Mouse (Mus musculus): ENCODE measurements at regions not wholly inside any gene's neighbourhood (a gene's known extent, or its start where the extent isn't known, plus 50 kb on each side); places are given as distances from the start of the nearest gene placed in this dataset.
"Not testable (repeated sequence)": the region's sequence is repeated elsewhere in the genome, so short reads cannot be mapped to it uniquely, and the experiment has no call there.

- no peak for DNase-seq (ENCODE audit: low read depth, low spot score)
These were observed 143.0 kb upstream of the Kcng1 start for GRCm38 (mm10) chr2:168424277-168425099.

GRCm38 (mm10) chr2:168423551-168423950 lies 142.0 kb upstream of the Kcng1 start:
- DNase-seq (ENCODE audit: low read depth, low spot score): no peak

GRCm38 (mm10) chr2:168415140-168415539 lies 133.6 kb upstream of the Kcng1 start:
- DNase-seq (ENCODE audit: low read depth, low spot score): no peak

DNA sequence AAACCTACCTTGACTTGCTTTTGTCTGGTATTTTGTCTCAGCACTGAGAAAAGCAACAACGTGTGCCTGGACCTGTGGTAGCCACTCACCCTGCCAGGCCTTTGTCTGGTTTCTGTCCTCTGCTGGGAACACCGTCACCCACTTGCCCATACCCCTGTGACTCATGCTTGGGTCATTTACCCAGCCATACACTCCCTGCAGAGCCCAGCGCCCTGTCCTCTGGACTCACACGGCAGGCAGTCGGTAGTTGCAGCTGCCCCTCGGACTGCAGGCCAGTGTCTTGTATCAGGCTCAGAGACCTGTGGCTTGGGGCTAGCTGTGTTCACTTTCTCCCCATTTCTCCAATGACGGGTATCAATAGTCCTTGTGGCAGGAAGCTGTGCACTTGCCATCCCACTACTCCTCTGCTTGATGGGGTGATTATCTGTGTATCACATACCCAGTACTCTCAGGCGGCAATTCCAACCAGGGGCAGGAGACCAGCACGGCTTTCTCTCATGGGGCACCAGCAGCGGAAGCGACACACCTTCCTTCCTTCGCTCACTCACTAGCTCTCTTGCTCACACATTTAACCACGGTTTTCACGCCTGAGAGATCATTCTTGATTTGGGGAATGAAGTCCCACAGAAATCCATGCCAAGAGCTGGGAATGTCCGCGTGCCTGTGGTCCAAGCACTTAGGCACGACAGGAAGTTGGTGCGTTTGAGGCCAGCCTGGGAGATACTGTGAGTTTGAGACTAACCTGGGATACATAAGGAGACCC lies 132.8 kb upstream of the Kcng1 start:
- DNase-seq (ENCODE audit: low read depth, low spot score): no peak

DNA sequence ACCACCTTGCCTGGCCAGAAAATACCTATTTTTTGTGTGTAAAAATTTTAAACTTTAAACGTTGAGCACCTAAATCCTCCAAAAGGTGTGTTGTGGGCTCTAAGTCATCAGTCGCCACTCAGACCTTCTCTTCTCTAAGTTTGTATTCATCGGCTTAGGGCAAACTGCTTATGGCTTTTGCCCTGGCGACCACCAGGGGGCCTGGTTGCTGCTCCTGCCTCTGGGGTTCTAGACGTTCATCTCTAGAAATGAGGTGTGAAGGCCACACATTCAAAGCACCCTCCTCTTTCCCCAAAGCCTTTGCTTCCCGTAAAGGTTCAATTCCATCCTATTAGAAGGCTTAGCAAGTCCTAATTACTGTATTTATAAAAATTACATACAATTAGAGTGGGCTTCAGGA lies 131.3 kb upstream of the Kcng1 start:
- DNase-seq (ENCODE audit: low read depth, low spot score): no peak

DNA sequence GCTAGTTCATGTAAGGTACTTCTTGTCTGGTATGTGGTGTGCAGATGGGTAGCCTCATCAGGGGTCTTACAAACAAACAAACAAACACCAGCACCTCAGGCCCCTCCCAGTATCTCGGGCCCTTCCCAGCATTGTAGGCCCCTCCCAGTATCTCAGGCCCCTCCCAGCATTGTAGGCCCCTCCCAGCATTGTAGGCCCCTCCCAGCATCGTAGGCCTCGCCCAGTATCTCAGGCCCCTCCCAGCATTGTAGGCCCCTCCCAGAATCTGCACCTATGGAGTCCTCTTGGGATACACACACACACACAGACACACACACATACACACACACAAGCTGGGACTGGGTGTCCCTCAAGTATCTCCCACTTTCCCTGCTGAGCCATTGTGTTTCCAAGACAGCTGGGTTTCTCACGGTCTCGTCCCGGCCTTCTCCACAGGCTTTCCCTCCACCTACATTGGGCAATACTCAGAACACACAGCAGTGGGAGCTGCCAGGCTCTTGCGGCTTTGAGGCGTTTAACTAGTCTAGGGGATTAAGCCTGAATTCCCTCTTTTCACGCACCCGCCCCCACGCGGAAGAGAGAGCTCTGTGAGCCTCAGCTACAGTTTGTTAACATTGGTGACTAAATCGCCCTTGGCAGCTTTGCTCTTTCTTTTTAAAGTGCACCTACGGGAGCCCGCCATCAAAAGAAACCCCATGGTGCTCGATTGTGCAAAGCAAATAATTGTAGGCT lies 121.4 kb upstream of the Kcng1 start:
- DNase-seq (ENCODE audit: low read depth, low spot score): peak; percentile 58

- DNase-seq (ENCODE audit: low read depth, low spot score): no peak
These were observed 117.7 kb upstream of the Kcng1 start for GRCm38 (mm10) chr2:168399088-168399709.

GRCm38 (mm10) chr2:168396316-168396715 lies 114.8 kb upstream of the Kcng1 start:
- no peak for DNase-seq (ENCODE audit: low read depth, low spot score)

DNA sequence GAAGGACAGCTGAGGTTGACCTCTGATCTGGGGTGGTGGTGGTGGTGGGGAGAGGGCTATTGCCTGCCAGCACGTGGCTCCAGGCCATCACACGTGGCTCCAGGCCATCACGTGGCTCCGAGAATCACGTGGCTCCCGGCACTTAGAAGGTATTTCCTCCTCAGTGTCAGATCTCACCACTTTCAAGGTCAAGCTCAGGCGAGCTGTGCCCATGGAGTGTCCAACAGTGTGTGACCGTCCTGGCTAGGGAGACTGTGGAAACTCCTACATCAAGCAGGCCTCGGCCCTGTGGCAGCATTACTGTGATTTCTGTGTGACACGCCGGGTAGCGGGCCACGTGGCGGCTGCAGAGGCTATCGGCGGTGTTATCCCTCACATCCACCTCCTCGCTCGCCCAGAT lies 111.8 kb upstream of the Kcng1 start:
- no peak for DNase-seq (ENCODE audit: low read depth, low spot score)

GRCm38 (mm10) chr2:168392171-168392570 lies 110.6 kb upstream of the Kcng1 start:
- DNase-seq (ENCODE audit: low read depth, low spot score): not testable (repeated sequence)

- peak; percentile 52 for DNase-seq (ENCODE audit: low read depth, low spot score)
These were observed 99.1 kb upstream of the Kcng1 start for GRCm38 (mm10) chr2:168380606-168381005.

- no peak for DNase-seq (ENCODE audit: low read depth, low spot score)
These were observed 90.8 kb upstream of the Kcng1 start for GRCm38 (mm10) chr2:168372356-168372755.

- no peak for DNase-seq (ENCODE audit: low read depth, low spot score)
These were observed 89.7 kb upstream of the Kcng1 start for GRCm38 (mm10) chr2:168371245-168371644.

DNA sequence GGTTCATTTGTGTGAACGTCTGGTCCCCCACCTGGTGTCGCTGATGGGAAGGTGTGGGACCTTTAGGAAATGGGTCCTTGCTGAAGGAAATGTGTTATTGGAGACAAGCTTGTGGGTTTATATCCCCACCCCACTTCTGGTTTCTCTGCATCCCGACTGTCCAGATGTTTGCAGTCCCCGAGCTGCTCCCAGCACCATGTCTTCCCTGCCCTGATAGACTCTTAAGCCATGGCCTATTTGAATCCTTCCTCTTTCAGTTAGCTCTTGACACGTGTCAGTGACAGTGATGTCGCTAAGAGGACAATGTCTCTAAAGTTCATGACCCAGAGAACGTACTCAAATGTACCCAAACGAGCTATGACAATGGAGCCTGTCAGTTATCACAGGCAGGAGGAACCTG lies 77.7 kb upstream of the Kcng1 start:
- DNase-seq (ENCODE audit: low read depth, low spot score): no peak

GRCm38 (mm10) chr2:168358551-168358950 lies 77.0 kb upstream of the Kcng1 start:
- peak; percentile 67 for DNase-seq (ENCODE audit: low read depth, low spot score)

- DNase-seq (ENCODE audit: low read depth, low spot score): no peak
These were observed 76.3 kb upstream of the Kcng1 start for GRCm38 (mm10) chr2:168357815-168358214.

DNA sequence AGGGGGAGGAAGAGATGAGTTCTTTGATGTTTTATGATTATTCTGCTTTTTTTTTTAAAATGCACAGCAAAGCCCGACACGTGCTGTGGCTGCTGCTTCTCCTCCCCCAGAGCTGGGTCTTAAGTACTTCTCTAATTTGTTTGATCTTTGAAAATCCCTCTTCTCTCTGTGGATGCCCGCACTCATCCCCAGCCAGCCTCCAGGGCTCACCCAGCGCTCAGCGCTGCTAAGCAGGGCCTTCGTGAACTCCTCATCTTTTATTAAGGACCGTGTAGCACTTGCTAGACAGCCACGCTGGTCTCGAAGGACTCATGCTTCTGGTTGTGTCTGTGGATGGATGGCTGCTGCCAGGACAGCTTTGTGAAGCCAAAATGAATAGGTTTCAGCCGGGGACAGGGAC lies 72.9 kb upstream of the Kcng1 start:
- no peak for DNase-seq (ENCODE audit: low read depth, low spot score)

GRCm38 (mm10) chr2:168352626-168353025 lies 71.1 kb upstream of the Kcng1 start:
- peak; percentile 79 for DNase-seq (ENCODE audit: low read depth, low spot score)

DNA sequence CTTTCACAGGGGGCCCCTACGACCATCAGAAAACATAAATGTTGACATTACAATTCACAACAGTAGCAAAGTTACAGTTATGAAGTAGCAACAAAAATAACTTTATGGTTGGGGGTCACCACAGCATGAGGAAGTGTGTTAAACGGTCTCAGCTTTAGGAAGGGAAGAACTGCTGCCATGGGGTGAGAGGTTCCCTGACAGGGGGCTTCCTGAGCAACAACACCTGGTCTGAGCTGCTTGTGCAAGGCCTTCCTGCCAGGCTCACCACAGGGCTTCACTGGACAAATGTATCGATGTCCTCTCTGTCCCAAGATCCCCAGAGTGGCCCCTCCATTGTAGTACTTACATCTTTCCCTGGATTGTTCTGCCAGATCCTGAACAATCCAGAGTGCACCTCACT lies 70.7 kb upstream of the Kcng1 start:
- DNase-seq (ENCODE audit: low read depth, low spot score): no peak

DNA sequence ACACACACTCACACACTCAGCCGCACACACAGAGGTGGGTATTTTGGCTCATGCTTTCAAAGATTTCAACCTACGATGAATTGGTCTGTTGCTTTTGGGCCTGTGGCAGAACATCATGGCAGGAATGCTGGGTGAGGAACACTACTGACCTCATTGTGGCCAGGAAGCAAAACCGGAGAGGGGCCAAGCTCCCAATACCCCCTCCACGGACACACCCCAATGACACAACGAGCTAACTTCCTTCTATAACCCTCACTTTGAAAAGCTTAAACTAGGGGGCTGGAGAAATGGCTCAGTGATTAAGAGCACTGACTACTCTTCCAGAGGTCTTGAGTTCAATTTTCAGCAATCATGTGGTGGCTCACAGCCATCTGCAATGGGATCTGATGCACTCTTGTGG lies 63.8 kb upstream of the Kcng1 start:
- no peak for DNase-seq (ENCODE audit: low read depth, low spot score)

- DNase-seq (ENCODE audit: low read depth, low spot score): peak; percentile 57
These were observed 62.2 kb upstream of the Kcng1 start for GRCm38 (mm10) chr2:168343705-168344104.

DNA sequence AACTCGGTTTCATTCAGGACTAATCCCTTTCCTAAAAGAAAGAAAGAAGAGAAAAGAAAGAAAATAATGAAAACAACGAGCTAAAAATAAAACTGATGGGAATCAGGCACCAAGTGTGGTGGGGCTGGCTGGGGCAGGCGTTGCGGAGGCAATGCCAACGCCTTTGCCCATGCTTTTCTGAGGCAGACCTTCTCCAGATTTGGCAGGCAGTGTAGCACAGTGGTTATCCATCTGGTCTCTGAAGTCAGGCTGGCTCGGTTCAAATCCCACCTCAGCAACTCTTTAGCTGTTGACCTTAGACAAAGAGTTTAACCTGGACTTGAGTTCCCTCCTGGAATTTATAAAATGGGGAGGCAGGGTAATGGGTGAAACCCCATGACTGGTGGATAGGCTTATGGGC lies 57.3 kb upstream of the Kcng1 start:
- DNase-seq (ENCODE audit: low read depth, low spot score): no peak

All from telencephalon, adult 2 months (tissue).